In the genomic region with DNA sequence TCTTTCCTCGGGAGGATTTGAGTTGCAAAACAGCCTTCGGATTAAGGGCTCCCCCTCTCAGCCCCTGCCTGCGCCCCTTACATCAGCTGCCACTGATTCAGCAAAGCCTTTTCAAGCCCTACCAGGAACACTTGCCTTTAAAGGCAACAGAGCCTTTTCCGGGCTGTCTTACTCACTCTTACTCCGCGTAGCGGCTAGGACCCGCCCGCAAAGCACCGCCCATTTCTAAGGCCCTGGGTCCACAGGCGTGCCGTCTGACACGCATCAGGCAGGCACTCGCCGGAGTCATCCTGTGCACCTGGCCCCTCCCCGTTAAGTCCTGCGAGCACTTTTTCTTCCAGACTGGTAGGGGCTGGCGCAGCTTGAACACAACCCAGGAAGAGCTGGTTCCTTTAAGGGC, we compare ENCODE assay signal across 1 mouse cellular context.
TF ChIP-seq lines count a peak whose summit lies in the region.

No protein-coding gene starts in this region.

TF ChIP-seq in MEL, 35 proteins besides CTCF, POLR2A, EP300 and RAD21 (continued from another document):
- TF ChIP-seq MXI1 (IDR thresholded peaks at IDR 0.05; ENCODE audit: low read depth, low read length): peak; percentile 64; the same call in 1 of the 2 replicates
TF ChIP-seq in MEL: peak in this region for 10.
